Mouse (Mus musculus) liver, postnatal 0 days (tissue): Measurements from ENCODE around the gene Got2.

Experiments used
- CTCF ChIP-seq: sonication (generic); IDR thresholded peaks from 2 replicates; pipeline ENCODE4 v1.5.1; 2016; ENCODE audit warnings: antibody characterized with exemption, low read depth
- EP300 ChIP-seq: IDR thresholded peaks from 2 replicates; pipeline ENCODE4 v1.6.1; 2016; ENCODE audit warnings: antibody characterized with exemption, low read depth, mild to moderate bottlenecking

DNA sequence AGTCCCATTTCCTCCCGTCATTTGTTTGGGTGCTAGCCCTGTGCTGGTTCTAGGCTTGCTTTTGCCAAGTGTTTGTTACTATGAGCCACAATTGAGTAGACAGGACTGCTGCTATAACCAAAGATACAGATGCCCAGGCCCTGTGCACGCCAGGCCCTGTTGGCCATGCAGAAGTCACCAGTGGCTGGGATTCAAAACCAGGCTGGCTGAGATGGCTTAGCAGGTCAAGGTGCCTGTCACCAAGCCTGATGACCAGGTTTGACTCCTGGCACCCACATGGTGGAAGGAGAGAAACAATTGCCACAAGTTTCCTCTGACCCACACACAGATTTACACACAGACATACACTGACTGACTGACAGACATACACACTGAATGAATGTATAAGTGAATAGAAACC is 38.0 kb downstream of the Got2 start:
- no peak for TF ChIP-seq CTCF
- TF ChIP-seq EP300: no peak
